Mouse (Mus musculus): ENCODE data around the gene M1ap.

GRCm38 (mm10) chr6:83004309-83004708, 57.6 kb downstream of the M1ap start:
- no peak for TF ChIP-seq CTCF (IDR thresholded peaks at IDR 0.05; ENCODE audit: borderline replicate concordance, insufficient read depth, low read length)
- TF ChIP-seq POLR2A (IDR thresholded peaks at IDR 0.05; ENCODE audit: low read depth, low read length): no peak

Measured in embryonic fibroblast, embryonic 13.5 days (primary cell).